Mouse (Mus musculus) stomach, postnatal 0 days (tissue): ENCODE measurements at regions not wholly inside any gene's neighbourhood (a gene's known extent, or its start where the extent isn't known, plus 50 kb on each side); places are given as distances from the start of the nearest gene placed in this dataset.

Experiments used
- CTCF ChIP-seq: IDR thresholded peaks from 2 replicates; pipeline ENCODE4 v1.5.1; 2016; ENCODE audit warnings: antibody characterized with exemption, low read depth, mild to moderate bottlenecking, moderate library complexity
- EP300 ChIP-seq: optimal IDR thresholded peaks from 2 replicates; pipeline ENCODE3; 2016; ENCODE audit warnings: antibody characterized with exemption

- no peak for TF ChIP-seq CTCF
- no peak for TF ChIP-seq EP300
These were observed 277.0 kb upstream of the Far2 start for GRCm38 (mm10) chr6:147770034-147770433.
